Mouse (Mus musculus) adrenal gland, adult 10 weeks (tissue): ENCODE measurements around the gene Fnbp1. TPM values are rescaled to one million over a fixed set of nuclear protein-coding genes. Genes with fewer than 3 reads are reported as not detected.

ENCODE experiments used
- polyA plus RNA-seq: library from polyadenylated mRNA; stranded (reverse); fragments of 350-450 nt; fragmentation: Illumina TruSeq; extraction: RNeasy Lipid Tissue Mini Kit (QIAGEN cat#74804); gene quantifications from one replicate; pipeline ENCODE4 v1.2.3, GENCODE M21; 2014; ENCODE audit warnings: low read depth, low replicate concordance

The Fnbp1 gene
- 45.0 TPM for polyA plus RNA-seq

GRCm38 (mm10) chr2:31141867-31142454 is at the start of gene Fnbp1:
Gene Fnbp1, minus strand, starts transcription at chr2:31142008.

DNA sequence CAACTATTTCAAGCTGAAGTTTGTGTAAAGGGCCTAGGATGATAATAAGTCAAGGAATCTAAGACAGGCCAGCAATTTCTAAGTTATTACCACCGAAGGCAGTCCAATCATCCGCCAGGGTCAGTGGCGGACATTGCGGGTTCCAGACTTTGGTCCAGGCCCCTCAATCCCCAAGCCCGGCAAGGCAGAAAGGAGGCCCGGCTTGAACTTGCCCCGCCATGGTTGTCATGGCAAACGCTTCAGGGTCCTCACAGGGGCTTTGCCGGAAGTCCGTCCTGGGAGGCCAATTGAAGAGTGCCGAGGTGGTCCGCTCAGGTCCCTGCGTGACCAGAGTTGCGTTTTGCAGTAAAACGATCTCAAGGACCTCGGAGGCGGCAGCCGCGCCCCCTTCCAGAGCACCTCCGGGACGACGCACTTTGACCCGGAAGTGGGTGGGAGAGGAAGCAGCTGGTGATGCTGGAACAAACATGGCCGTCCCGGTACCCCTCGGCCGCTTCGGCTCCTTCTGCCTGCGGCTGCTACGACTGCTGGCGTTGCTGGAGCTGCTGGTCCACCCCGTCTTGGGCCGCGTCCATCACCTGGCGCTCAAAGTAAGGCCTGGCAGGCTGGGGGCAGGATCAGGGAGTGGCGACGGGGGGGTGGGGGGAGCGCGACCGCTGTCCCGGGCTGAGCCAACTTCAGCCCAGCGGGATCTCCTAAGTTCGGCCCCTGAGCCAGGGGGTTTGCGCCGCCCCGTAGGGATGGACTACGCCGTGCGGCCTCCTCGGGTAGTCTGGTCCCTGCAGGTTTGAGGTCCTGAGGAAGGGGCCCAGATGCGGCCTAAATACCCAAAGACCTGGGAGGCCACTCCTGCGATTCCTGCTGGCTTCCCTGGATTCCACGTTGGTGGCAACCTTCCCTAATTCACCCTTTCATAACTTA is 10.3 kb upstream of the Fnbp1 start, which contains the start of gene Gpr107:
Gene Gpr107, plus strand, starts transcription at position 425 of the 921 bp plus-strand sequence.

DNA sequence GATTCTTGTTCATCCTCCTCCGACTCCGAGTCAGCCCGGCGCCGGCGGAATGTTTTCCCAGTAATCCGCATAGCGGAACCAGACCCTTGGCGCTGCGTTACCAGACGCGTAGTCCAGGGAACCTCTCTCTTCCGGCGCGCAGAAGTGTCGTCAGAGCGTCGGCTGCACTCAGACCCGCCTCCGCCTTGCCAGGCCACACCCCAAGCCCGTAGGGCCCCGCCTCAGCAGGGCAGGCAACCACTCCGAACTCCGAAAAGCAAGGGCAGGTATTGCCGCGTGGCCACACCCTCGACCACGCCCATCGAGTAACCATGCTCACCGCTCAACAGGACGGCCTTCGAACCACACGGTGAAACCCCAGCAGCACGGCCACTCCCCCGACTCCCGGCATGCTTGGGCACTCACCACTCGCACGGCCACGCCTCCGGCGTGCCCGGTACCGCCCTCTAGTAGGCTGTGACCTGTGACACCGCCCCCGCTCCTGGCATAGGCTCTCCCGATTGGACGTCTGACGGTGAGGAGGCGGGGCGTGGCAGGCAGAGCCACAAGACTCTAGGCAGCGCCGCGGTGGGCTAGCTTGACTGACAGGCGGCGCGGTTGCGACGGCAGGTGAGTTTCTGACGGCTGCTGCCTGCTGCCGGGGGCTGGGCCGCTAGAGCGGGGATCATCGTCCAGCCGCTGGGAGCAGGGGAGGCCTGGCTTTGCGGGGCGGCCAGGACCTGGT is 159.9 kb downstream of the Fnbp1 start, which contains the start of the genes BC005624 and Usp20:
Gene BC005624, minus strand, starts transcription at position 412 of the 724 bp plus-strand sequence.
Gene Usp20, plus strand, starts transcription at position 490 of the 724 bp plus-strand sequence.

Other genes starting within 250 kb of the Fnbp1 start
- gene Ptges, start 212.1 kb downstream of the Fnbp1 start, polyA plus RNA-seq: 6.1 TPM
- 32.7 TPM for gene Tor1b, start 189.0 kb downstream of the Fnbp1 start, polyA plus RNA-seq
- 5.8 TPM for gene Tor1a, start 174.1 kb downstream of the Fnbp1 start, polyA plus RNA-seq
- 19.6 TPM for gene BC005624, start 159.8 kb downstream of the Fnbp1 start, polyA plus RNA-seq
- gene Usp20, start 159.7 kb downstream of the Fnbp1 start, polyA plus RNA-seq: 0.76 TPM
- 49.4 TPM for gene Gpr107, start 10.3 kb upstream of the Fnbp1 start, polyA plus RNA-seq
- 0.82 TPM for gene Ncs1, start 103.8 kb upstream of the Fnbp1 start, polyA plus RNA-seq
- gene Hmcn2, start 172.4 kb upstream of the Fnbp1 start, polyA plus RNA-seq: not detected